Comparison of ENCODE assay signal across 8 mouse cellular contexts in the genomic region with DNA sequence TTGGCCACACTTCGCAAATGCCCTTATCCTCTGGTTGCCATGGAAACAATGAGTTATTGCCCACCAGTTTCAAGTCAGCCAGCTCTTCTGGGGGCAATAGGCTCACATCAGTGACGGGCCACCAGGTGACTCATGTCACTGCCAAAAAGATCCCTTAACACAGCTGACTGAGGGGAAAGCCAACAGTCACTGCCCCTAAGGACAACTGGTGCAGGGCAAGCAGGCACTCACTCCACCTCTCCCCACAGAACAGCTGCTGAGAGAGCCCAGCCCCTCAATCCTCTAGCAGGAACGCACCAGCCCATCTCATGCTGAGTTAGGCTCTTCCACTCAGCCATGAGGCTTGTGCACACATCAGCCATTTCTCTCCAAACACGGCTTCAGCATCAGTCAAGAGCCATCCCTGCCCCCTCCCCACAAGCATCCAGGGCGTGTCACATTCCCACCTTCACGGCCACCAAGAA.
DNase-seq lines count a peak whose midpoint lies in the region; ATAC-seq and TF ChIP-seq lines count a peak whose summit lies in the region.

No protein-coding gene starts in this region.

- peaks cover 34% of the 10 kb centered on the region for H3K27me3 ChIP-seq in liver, embryonic 15.5 days
- no peaks in the 10 kb centered on the region for H3K27me3 ChIP-seq in stomach, postnatal 0 days (ENCODE audit: control insufficient read depth, insufficient read depth, low read length)

- ATAC-seq in granulocyte monocyte progenitor cell, adult 5-6 weeks (replicated peaks; ENCODE audit: poor library complexity, severe bottlenecking), result 0 out of 2 replicates have a peak, but pooled peaks have one; percentile 4
- ATAC-seq in liver, embryonic 15.5 days (ENCODE audit: insufficient read depth), result no peak
- ATAC-seq in stomach, postnatal 0 days (ENCODE audit: low FRiP score, low TSS enrichment), result peak; percentile 11

- peak overlapping the region; percentile 42; the same call in 1 of the 2 replicates for H3K9ac ChIP-seq in liver, embryonic 15.5 days
- peak overlapping the region; percentile 83 for H3K9ac ChIP-seq in stomach, postnatal 0 days (ENCODE audit: low read length)

- intact Hi-C loops in left cerebral cortex, postnatal 4 days (cut with DNase I), result no loop called here
- intact Hi-C loops in left cerebral cortex, postnatal 10 days (cut with DNase I), result loop anchor here (10.0 kb wide), 1 partner anchor 79 kb away; no protein-coding TSS in a partner anchor

- H3K27ac ChIP-seq in bone marrow macrophage, adult 2 months (ENCODE audit: insufficient read depth, low read depth, low read length), result peak overlapping the region; percentile 87
- peak overlapping the region; percentile 76 for H3K27ac ChIP-seq in liver, embryonic 15.5 days (replicated peaks)
- peak overlapping the region; percentile 98 for H3K27ac ChIP-seq in stomach, postnatal 0 days (replicated peaks)

- H3K4me3 ChIP-seq in bone marrow macrophage, adult 2 months (ENCODE audit: insufficient read depth, low read length), result peak overlapping the region; percentile 57
- H3K4me3 ChIP-seq in liver, embryonic 15.5 days (replicated peaks), result peak overlapping the region; percentile 59
- H3K4me3 ChIP-seq in stomach, postnatal 0 days (ENCODE audit: low read depth, low read length), result peak overlapping the region; percentile 77

- no peaks in the 10 kb centered on the region for H3K36me3 ChIP-seq in liver, embryonic 15.5 days (replicated peaks)
- no peaks in the 10 kb centered on the region for H3K36me3 ChIP-seq in stomach, postnatal 0 days (ENCODE audit: control insufficient read depth, insufficient read depth, low read length)

- peak; percentile 29 for DNase-seq in left cerebral cortex, postnatal 4 days
- no peak for DNase-seq in left cerebral cortex, postnatal 10 days (ENCODE audit: extremely low spot score in 1 of 2, low spot score in 2 of 2)
- DNase-seq in stomach, postnatal 0 days (ENCODE audit: low spot score), result peak; percentile 52
- no peak for DNase-seq in thymus, postnatal 14 days
- DNase-seq in Muller cell, postnatal 12 days (ENCODE audit: inconsistent ontology term), result no peak

- H3K4me1 ChIP-seq in bone marrow macrophage, adult 2 months (ENCODE audit: control insufficient read depth, insufficient read depth, low read length), result peaks cover 48% of the 10 kb centered on the region
- peaks cover 14% of the 10 kb centered on the region for H3K4me1 ChIP-seq in liver, embryonic 15.5 days (replicated peaks)
- peaks cover 17% of the 10 kb centered on the region for H3K4me1 ChIP-seq in stomach, postnatal 0 days (replicated peaks; ENCODE audit: control insufficient read depth, insufficient read depth)

- no peak for TF ChIP-seq POLR2A in bone marrow macrophage, adult 2 months (IDR thresholded peaks at IDR 0.05; ENCODE audit: borderline replicate concordance, low read depth, low read length)

- peak overlapping the region; percentile 65 for H3K4me2 ChIP-seq in liver, embryonic 15.5 days
- peak overlapping the region; percentile 87 for H3K4me2 ChIP-seq in stomach, postnatal 0 days (replicated peaks; ENCODE audit: low read depth)

- TF ChIP-seq EP300 in stomach, postnatal 0 days (optimal IDR thresholded peaks at IDR 0.05), result no peak

- no peak for TF ChIP-seq CTCF in bone marrow macrophage, adult 2 months (IDR thresholded peaks at IDR 0.05; ENCODE audit: low read depth, low read length)
- no peak for TF ChIP-seq CTCF in stomach, postnatal 0 days (IDR thresholded peaks at IDR 0.05; ENCODE audit: low read depth)

- WGBS in liver, embryonic 15.5 days (ENCODE audit: insufficient replicate concordance), result 13% methylated on average over 6 of the region's 6 CpGs
- WGBS in stomach, postnatal 0 days, result 6% methylated on average over 6 of the region's 6 CpGs

- no peaks in the 10 kb centered on the region for H3K9me3 ChIP-seq in liver, embryonic 15.5 days (replicated peaks)
- H3K9me3 ChIP-seq in stomach, postnatal 0 days (ENCODE audit: control insufficient read depth, low read length), result no peaks in the 10 kb centered on the region

Comparison
In these comparisons a context has a peak if more than half of its experiments do, and no peak if none do; other contexts are left out.
1. DNase-seq: peak in left cerebral cortex, postnatal 4 days (single experiment) and stomach, postnatal 0 days (single experiment); none in left cerebral cortex, postnatal 10 days (0 of 2), thymus, postnatal 14 days (single experiment) and Muller cell, postnatal 12 days (single experiment).
2. Peak in every context shown above with its lines, with median percentiles within 50 percentile points of each other: H3K27ac ChIP-seq and H3K4me3 ChIP-seq.